Mouse (Mus musculus) erythroblast, adult 5-6 weeks (primary cell): ENCODE results near the gene Fblim1. TPM values are rescaled to one million over a fixed set of nuclear protein-coding genes. Genes with fewer than 3 reads are reported as not detected.
"Not testable (repeated sequence)": the region's sequence is repeated elsewhere in the genome, so short reads cannot be mapped to it uniquely, and the experiment has no call there.

ENCODE experiments used
- ATAC-seq: replicated peaks from 2 replicates; pipeline ENCODE4 v1.8.0; 2016; ENCODE audit warnings: moderate number of reproducible peaks, mild to moderate bottlenecking, moderate TSS enrichment, inconsistent platforms; ENCODE audit not compliant: poor library complexity, low FRiP score, severe bottlenecking
- total RNA-seq, 2 experiments: library from RNA; stranded (forward) in 1 of 2; stranded (reverse) in 1 of 2; fragments of 150-400 nt in 1 of 2; fragments of 200-764, 138-1000 nt in 1 of 2; gene quantifications; 2 replicates each; pipeline versions ENCODE4 v1.2.3 to v1.2.4; 2015 to 2017; ENCODE audit warnings: low replicate concordance in 2 of 2

Fblim1 gene
- total RNA-seq, 2 experiments from 2014 or later, result 1.1 TPM; not detected in 1

- ATAC-seq, result no peak
Measured at GRCm38 (mm10) chr4:141572668-141573358, 33.1 kb downstream of the Fblim1 start.

- ATAC-seq, result no peak
Measured at GRCm38 (mm10) chr4:141571934-141572333, 34.0 kb downstream of the Fblim1 start.

GRCm38 (mm10) chr4:141571337-141571739, 34.6 kb downstream of the Fblim1 start:
- no peak for ATAC-seq

GRCm38 (mm10) chr4:141570821-141571220, 35.1 kb downstream of the Fblim1 start:
- no peak for ATAC-seq

- no peak for ATAC-seq
Measured at GRCm38 (mm10) chr4:141570004-141570403, 35.9 kb downstream of the Fblim1 start.

- no peak for ATAC-seq
Measured at GRCm38 (mm10) chr4:141568966-141569365, 36.9 kb downstream of the Fblim1 start.

GRCm38 (mm10) chr4:141567174-141567573, 38.7 kb downstream of the Fblim1 start:
- ATAC-seq, result not testable (repeated sequence)

- ATAC-seq, result no peak
Measured at GRCm38 (mm10) chr4:141566187-141566586, 39.7 kb downstream of the Fblim1 start.

GRCm38 (mm10) chr4:141565325-141565724, 40.6 kb downstream of the Fblim1 start:
- no peak for ATAC-seq

GRCm38 (mm10) chr4:141564660-141565059, 41.2 kb downstream of the Fblim1 start:
- ATAC-seq, result no peak

- no peak for ATAC-seq
Measured at GRCm38 (mm10) chr4:141564209-141564608, 41.7 kb downstream of the Fblim1 start.

- no peak for ATAC-seq
Measured at GRCm38 (mm10) chr4:141562281-141562680, 43.6 kb downstream of the Fblim1 start.

- ATAC-seq, result not testable (repeated sequence)
Measured at GRCm38 (mm10) chr4:141561331-141561919, 44.5 kb downstream of the Fblim1 start.

GRCm38 (mm10) chr4:141559898-141560263, 46.0 kb downstream of the Fblim1 start:
- ATAC-seq, result peak; percentile 88

- ATAC-seq, result peak; percentile 86
Measured at GRCm38 (mm10) chr4:141559131-141559897, 46.6 kb downstream of the Fblim1 start.

GRCm38 (mm10) chr4:141558658-141559057, 47.2 kb downstream of the Fblim1 start:
- peak; percentile 22 for ATAC-seq

GRCm38 (mm10) chr4:141556163-141556562, 49.7 kb downstream of the Fblim1 start:
- not testable (repeated sequence) for ATAC-seq

- not testable (repeated sequence) for ATAC-seq
Measured at GRCm38 (mm10) chr4:141554255-141554865, 51.5 kb downstream of the Fblim1 start.

- ATAC-seq, result no peak
Measured at GRCm38 (mm10) chr4:141552484-141552883, 53.4 kb downstream of the Fblim1 start.

GRCm38 (mm10) chr4:141547299-141547698, 58.6 kb downstream of the Fblim1 start:
- no peak for ATAC-seq
